In the genomic region with DNA sequence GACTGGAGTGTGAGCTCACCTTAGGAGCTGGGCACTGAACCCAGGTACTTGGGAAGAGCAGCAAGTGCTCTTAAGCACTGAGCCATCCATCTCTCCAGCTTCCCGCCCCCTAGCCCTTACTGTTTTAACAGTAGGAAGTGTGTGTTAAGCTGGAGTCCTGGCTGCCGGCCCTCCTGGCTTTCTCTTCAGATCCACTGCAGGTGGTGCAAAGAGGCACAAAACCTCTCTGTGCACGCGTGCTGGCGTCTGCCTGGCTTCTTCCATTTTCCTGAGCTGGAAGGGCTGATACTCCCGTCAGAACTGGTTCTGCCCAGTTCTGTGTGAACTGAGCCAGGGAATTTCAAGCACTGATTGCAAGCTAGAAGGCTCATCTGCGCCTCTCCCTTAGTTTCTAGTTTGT, we compare ENCODE assay signal across 17 mouse cellular contexts. TPM values are rescaled to one million over a fixed set of nuclear protein-coding genes. Genes with fewer than 3 reads are reported as not detected.
DNase-seq lines count a peak whose midpoint lies in the region; TF ChIP-seq lines count a peak whose summit lies in the region.
"Had no signal": no experiment of that assay in that cellular context is flagged by ENCODE, and none has a peak within 500 bp of the region (broad histone marks: within the 10 kb centered on the region; RNA-seq: fewer than 3 reads in every experiment).

No protein-coding gene starts in this region.

- peak; percentile 15 to 35 for DNase-seq in frontal cortex, adult 2 months (ENCODE audit: extremely low spot score in 1 of 2, low spot score in 1 of 2)
- DNase-seq in frontal cortex, postnatal 25 days (ENCODE audit: low spot score in 2 of 2): no peak
- DNase-seq in urinary bladder, postnatal 14 days (ENCODE audit: low spot score): peak; percentile 10
- no peak for DNase-seq in urinary bladder, adult 18-20 months (ENCODE audit: low spot score in 2 of 2)
- peak; percentile 56 for DNase-seq in brain, embryonic 14.5 days (ENCODE audit: low read depth)
- no peak for DNase-seq in embryo, embryonic 10 days (ENCODE audit: low spot score)
- no peak for DNase-seq in adrenal gland, postnatal 4 days (ENCODE audit: low spot score in 2 of 2)
- DNase-seq: adrenal gland, adult 2 months; gastrocnemius, postnatal 36 days; kidney, adult 8-10 months; kidney, postnatal 4 days; layer of hippocampus, postnatal 36 days; lung, adult 18-20 months; midbrain, embryonic 14.5 days had no signal

- no peak for TF ChIP-seq CTCF in brain, embryonic 14.5 days (IDR thresholded peaks at IDR 0.05; ENCODE audit: borderline replicate concordance, extremely low read depth, insufficient read depth, insufficient read length)

- TF ChIP-seq POLR2A in brain, embryonic 14.5 days (IDR thresholded peaks at IDR 0.05; ENCODE audit: borderline replicate concordance, extremely low read depth, insufficient read depth, insufficient read length, poor library complexity, severe bottlenecking): no peak

RNA-seq across cellular contexts. Expression of gene Srsf2, which starts 27.9 kb away (rescaled TPM):
- 324 and 333 TPM in 2 replicates for polyA plus RNA-seq in frontal cortex, adult 2 months (2012; rRNA removed)
- 599 and 784 TPM in 2 replicates for polyA plus RNA-seq in brain, embryonic 14.5 days (2012; rRNA removed)
- 100 to 1,000 TPM; 336 to 337 TPM for total RNA-seq in adrenal gland, postnatal 4 days (2021)

RNA-seq across cellular contexts. Expression of gene Mfsd11, which starts 28.6 kb away (rescaled TPM):
- 37.9 and 41.2 TPM in 2 replicates for polyA plus RNA-seq in frontal cortex, adult 2 months (2012; rRNA removed)
- 36.4 and 40.6 TPM in 2 replicates for polyA plus RNA-seq in brain, embryonic 14.5 days (2012; rRNA removed)
- total RNA-seq in adrenal gland, postnatal 4 days (2021): 10 to 100 TPM; 40.9 to 43.9 TPM

RNA-seq across cellular contexts. Expression of gene Jmjd6, which starts 37.6 kb away (rescaled TPM):
- 24.4 and 25.0 TPM in 2 replicates for polyA plus RNA-seq in frontal cortex, adult 2 months (2012; rRNA removed)
- polyA plus RNA-seq in brain, embryonic 14.5 days (2012; rRNA removed): 34.9 and 44.1 TPM in 2 replicates
- 10 to 100 TPM; 38.6 to 39.2 TPM for total RNA-seq in adrenal gland, postnatal 4 days (2021)

RNA-seq across cellular contexts. Expression of gene Mettl23, which starts 37.8 kb away (rescaled TPM):
- polyA plus RNA-seq in frontal cortex, adult 2 months (2012; rRNA removed): 36.6 and 39.8 TPM in 2 replicates
- polyA plus RNA-seq in brain, embryonic 14.5 days (2012; rRNA removed): 44.6 and 67.6 TPM in 2 replicates
- total RNA-seq in adrenal gland, postnatal 4 days (2021): 10 to 100 TPM; 34.1 to 34.2 TPM

RNA-seq across cellular contexts. Expression of gene Mgat5b, which starts 37.8 kb away (rescaled TPM):
- polyA plus RNA-seq in frontal cortex, adult 2 months (2012; rRNA removed): 60.5 and 69.0 TPM in 2 replicates
- 95.1 and 98.4 TPM in 2 replicates for polyA plus RNA-seq in brain, embryonic 14.5 days (2012; rRNA removed)
- total RNA-seq in adrenal gland, postnatal 4 days (2021): 1 to 10 TPM; 4.1 to 4.5 TPM
- total RNA-seq: common myeloid progenitor, adult 5-6 weeks; gastrocnemius, postnatal 36 days; megakaryocyte progenitor cell, adult 5-6 weeks had no signal
- polyA plus RNA-seq: CD4-positive, CD25-positive, alpha-beta regulatory T cell, adult 4 months had no signal

Comparison
In these comparisons a context has a peak if more than half of its experiments do, and no peak if none do; other contexts are left out.
1. DNase-seq: peak in frontal cortex, adult 2 months (2 of 2), urinary bladder, postnatal 14 days (single experiment) and brain, embryonic 14.5 days (single experiment); none in frontal cortex, postnatal 25 days (0 of 2), urinary bladder, adult 18-20 months (0 of 2), embryo, embryonic 10 days (single experiment) and adrenal gland, postnatal 4 days (0 of 2).